Mouse (Mus musculus) brain, embryonic 18.5 days (tissue): ENCODE results near the gene Tnfrsf1a.
"Not testable (repeated sequence)": the region's sequence is repeated elsewhere in the genome, so short reads cannot be mapped to it uniquely, and the experiment has no call there.

Source experiments
- DNase-seq: peaks from one replicate; pipeline ENCODE4 v3.0.0-alpha.2; 2012; ENCODE audit warnings: low read depth, low spot score

Tnfrsf1a gene

DNA sequence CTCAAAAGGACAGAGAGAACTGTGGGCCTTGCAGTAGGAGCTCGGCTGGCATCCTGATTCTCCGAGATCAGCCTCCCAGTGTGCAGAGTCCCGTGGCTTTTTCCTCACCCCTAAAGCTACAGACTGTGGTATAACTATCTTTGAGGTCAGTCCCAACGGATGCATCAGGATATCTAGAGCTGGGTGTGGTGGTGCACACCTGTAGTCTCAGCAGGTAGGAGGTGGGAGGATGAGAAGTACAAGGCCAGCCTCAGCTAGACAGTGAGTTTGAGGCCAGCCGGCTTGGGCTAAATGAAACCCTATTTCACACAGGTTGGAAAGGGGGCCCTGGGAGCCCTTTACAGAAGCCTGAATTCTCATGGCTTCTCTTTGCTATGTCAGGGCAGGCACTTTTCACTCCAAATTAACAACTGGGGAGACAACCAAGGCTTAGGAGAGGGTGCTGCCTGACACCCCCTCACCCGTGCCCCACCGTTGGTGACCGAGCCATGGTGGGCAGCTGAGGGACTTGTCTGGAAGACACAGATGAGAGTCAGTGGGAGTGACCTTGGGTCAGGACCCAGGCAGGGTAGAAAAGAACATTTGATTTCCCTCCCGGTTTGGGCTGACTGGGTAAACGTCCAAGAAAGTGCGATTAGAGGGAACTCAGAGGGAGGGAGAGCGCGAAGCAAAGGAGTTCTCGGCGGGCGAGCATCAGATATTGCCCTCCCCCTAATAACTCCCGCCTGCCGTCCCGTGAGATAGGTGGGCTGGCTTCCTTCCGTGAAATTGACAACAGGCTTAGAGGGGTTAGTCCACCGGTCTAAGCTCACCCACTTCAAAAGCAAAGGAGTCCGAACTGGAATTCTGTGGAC lies at the start of gene Tnfrsf1a:
Gene Tnfrsf1a (plus strand): TSS at position 642 of the 854 bp plus-strand sequence.
- no peak for DNase-seq

- no peak for DNase-seq
Observed at GRCm38 (mm10) chr6:125300982-125301381, 48.2 kb upstream of the Tnfrsf1a start.

DNA sequence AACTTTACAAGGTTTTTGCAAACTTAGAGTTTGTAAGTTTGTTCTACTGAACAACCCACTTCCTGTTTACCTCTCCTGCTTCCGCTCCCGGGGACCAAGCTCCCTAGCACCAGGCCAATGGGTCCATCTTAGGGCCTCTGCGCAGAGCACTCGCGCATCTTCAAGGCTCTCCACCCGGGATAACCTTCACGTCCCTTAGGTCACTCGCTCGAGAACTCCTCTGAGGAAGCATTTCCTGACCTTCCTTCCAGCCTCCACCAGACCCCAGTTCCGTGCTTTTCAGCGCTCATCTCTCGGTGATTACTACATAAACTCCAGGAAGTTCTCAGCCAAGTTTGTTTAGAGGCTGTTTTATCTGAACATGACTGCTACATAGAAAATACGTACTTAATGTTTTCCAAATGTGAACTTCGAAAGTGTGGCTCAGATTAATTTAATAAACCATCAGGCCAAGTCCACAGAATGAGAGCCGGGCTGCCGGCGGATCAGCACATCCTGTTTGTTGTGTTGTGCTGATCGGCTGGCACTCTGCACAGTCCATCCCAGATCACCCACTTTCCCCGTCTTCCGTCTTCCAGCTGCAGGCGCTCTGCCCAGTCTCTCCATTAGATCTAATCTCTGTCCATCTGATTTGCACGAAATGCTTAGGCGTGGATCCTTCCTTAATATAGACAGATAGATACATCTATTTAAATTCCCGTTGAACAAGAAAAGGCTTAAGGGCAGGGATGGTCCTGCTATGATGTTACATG lies 46.8 kb upstream of the Tnfrsf1a start:
- DNase-seq, result no peak

DNA sequence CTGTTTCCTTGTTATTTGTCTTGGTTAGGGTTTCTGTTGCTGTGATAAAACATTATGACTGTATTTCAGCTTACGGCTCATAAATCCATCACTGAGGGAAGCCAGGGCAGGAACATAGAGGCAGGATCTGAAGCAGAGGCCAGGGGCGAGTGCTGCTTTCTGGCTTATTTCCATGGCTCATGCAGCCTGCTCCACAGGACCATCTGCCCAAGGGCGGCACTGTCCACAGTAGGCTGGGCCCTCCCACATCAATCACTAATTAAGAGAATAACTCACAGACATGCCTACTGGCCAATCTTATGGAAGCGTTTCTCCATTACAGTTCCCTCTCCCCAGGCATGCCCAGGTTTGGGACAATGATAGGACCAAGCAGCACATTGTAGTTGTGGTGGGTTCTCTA lies 45.9 kb upstream of the Tnfrsf1a start:
- no peak for DNase-seq

GRCm38 (mm10) chr6:125304408-125304807 lies 44.8 kb upstream of the Tnfrsf1a start:
- not testable (repeated sequence) for DNase-seq

DNA sequence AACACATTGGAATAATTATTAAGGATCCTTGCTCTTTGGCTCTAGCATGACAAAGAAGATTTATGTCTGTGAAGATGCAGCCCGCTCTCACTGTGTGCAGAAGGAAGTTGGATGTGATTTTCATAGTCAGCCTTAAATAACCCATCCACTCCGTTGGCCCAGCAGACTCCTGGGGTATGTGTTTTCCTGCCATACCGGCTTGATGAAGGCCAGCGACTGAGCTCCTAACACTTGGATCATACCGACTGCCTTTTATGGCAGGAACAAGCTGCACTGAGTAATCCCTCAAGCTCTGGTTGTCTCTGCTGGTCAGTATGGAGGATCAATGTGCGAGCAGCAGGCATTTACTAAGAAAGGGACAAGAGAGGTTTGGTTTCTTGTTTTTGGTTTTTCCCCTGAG lies 43.7 kb upstream of the Tnfrsf1a start:
- DNase-seq, result no peak

GRCm38 (mm10) chr6:125307091-125307490 lies 42.1 kb upstream of the Tnfrsf1a start:
- DNase-seq, result no peak

- no peak for DNase-seq
Observed at GRCm38 (mm10) chr6:125308921-125309320, 40.2 kb upstream of the Tnfrsf1a start.

- no peak for DNase-seq
Observed at GRCm38 (mm10) chr6:125309406-125309805, 39.8 kb upstream of the Tnfrsf1a start.

GRCm38 (mm10) chr6:125312171-125312570 lies 37.0 kb upstream of the Tnfrsf1a start:
- DNase-seq, result no peak

DNA sequence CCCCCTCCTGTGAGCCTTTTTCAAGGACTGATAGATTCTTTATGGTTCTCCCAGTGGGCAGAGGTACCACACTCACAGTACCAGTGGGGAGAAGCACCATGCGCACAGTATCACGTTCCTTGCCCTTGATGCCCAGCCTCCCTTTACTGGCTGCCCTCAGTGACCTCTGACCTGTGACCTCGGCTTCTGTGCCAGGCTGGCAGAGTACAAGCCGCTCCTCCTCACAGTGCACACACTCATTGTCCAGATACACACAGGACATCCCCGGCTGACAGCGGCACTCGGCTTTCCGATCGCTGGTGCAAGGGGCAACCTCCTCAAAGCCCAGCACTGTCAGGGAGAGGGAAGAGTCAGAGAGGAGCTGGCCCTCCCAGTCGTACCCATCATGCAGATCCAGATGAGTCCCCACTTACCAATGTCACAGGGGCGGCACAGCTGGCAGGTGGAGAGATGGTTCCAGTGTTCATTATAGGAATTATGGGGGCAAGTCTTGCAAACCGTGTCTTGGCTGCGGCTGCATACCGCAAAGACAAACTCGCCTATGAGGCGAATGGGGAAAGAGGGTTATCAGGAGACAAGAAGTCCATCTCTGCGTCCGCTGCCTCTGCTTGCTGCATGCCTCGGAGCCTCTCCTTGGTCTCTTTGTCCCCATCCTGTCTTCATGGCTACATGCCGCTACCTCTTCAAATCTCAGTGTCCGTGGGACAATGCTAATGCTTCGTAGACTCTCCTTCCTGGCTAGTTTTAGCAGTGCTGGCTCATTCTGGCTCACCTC lies 36.4 kb upstream of the Tnfrsf1a start:
- DNase-seq, result no peak

- DNase-seq, result no peak
Observed at GRCm38 (mm10) chr6:125313546-125314230, 35.5 kb upstream of the Tnfrsf1a start, which contains the start of gene Ltbr. Ltbr (minus strand) TSS chr6:125313885.

GRCm38 (mm10) chr6:125314231-125314563 lies 35.0 kb upstream of the Tnfrsf1a start:
- no peak for DNase-seq

- no peak for DNase-seq
Observed at GRCm38 (mm10) chr6:125314746-125315145, 34.4 kb upstream of the Tnfrsf1a start.

- DNase-seq, result no peak
Observed at GRCm38 (mm10) chr6:125317077-125317476, 32.1 kb upstream of the Tnfrsf1a start.

- no peak for DNase-seq
Observed at GRCm38 (mm10) chr6:125318981-125319918, 29.9 kb upstream of the Tnfrsf1a start.

DNA sequence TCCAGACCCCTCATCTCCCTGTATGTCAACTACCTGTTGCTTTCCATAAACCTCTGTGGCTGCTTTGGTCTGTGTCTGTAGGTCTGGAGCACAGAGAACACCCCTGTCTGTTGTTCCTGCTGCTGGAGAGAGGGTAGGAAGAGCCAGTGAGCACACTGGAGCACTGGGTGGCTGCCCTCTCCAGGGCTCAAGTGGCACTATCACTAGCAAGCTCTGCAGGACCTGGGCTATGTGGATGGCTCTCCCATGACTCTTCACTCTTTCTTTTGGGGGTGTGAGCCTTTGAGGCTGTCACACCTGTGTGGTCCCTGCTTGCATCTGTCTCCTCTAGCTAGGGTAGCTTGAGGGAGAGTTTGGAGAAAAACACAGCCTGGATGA lies 29.3 kb upstream of the Tnfrsf1a start:
- no peak for DNase-seq

DNA sequence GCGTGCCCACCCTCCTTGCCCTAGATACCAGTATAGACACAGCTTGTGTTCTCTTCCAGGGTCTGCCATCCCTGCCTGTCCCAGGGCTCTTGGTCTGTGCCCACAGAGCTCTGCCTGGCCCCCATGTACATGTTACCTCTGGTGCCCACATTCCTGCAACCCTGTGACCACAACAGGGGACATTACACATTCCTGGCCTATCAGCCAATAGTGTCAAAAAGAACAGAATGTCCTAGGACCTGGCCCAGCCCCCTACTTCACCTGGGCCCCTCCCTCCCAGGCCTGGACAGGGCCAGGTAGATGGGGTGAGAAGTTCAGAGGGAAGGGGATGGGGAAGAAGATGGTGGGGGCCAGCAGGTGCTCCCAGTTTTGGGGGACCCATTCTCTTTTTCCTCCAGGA lies 28.8 kb upstream of the Tnfrsf1a start, which contains the start of gene Scnn1a:
Gene Scnn1a (plus strand): TSS at position 337 of the 400 bp plus-strand sequence.
- no peak for DNase-seq

DNA sequence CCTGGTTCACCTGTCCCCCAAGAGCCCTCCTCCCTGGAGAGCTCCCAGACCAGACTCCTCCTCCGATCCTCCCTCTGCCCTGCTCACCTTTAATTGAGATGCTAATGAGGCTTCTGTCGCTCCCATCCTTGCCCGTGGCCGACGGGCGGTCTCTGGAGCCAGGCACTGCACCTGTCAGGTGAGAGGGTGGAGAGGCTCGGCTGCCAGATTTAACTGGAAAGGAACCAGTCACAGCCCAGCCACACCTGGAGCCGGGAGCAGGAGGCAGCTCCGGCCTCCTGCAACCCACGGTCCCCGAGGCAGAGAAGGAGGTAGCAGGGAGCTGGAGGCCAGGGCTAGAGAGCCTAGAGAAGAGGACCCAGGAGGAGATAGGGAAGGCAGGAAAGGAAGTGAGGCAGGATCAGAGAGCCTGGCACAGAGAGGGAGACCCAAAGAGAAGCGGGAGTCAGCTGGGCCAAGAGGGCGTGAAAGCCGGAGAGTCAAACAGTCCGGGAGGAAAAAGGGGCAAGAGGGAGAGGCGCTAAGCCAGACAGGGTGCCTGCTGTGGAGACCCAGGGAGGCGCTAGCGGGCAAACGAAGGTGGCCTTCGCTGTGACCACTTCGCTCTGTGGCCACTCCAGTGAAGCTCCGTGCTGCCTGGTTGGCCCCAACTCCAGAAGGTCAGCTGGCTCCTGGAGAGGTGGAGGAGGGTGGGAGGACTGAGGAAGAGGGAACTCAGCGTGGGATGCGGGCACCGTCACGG lies 27.9 kb upstream of the Tnfrsf1a start:
- DNase-seq, result no peak

DNA sequence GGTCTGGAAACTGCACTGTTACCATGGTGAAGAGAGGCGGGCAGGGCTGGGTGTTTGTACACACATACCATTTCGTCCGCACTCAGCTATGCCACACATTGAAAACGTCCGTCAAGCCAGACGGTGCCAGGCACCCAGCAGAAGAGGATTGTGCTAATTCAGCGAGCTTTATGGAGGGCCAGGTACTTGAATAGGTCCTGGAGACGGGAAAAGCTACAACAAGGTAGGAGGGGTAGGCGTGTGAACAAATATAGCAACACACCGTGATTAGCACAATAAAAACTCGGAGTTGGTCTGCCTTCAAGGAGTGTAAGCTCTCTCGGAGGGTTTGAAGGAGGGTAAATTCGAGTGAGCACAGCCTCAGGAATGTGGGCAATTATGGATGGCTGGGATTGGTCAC lies 26.4 kb upstream of the Tnfrsf1a start:
- no peak for DNase-seq
